8 mouse cellular contexts compared by ENCODE assay signal in genomic region chr17:12996345-12996744, GRCm38 (mm10). TPM values are rescaled to one million over a fixed set of nuclear protein-coding genes. Genes with fewer than 3 reads are reported as not detected.
A peak's percentile ranks its signal among the peaks of the same experiment; 100 is the strongest.
DNase-seq lines count a peak whose midpoint lies in the region; ATAC-seq lines count a peak whose summit lies in the region.

No protein-coding gene starts in this region.

- ATAC-seq in megakaryocyte, adult 5-6 weeks (ENCODE audit: poor library complexity, severe bottlenecking) = no peak

- H3K27ac ChIP-seq in heart, embryonic 10.5 days = no peak overlapping the region

- no peaks in the 10 kb centered on the region for H3K36me3 ChIP-seq in heart, embryonic 10.5 days

- peak; percentile 50 to 63 for DNase-seq in heart, postnatal 14 days
- no peak for DNase-seq in heart, embryonic 10.5 days (ENCODE audit: low spot score)
- DNase-seq in B cell, adult 2 months = peak; percentile 66 to 71
- DNase-seq in NIH3T3 (ENCODE audit: low read depth) = peak; percentile 81
- DNase-seq in embryo, embryonic 10 days (ENCODE audit: low spot score) = peak; percentile 61
- peak; percentile 76 to 82 for DNase-seq in kidney, postnatal 4 days
- DNase-seq in naive thymus-derived CD4-positive, alpha-beta T cell, adult 2 months (ENCODE audit: low read depth) = peak; percentile 73

- H3K4me3 ChIP-seq in heart, embryonic 10.5 days = no peak overlapping the region

- WGBS in heart, embryonic 10.5 days = 27% methylated on average over 3 of the region's 3 CpGs

- H3K4me1 ChIP-seq in heart, embryonic 10.5 days = no peaks in the 10 kb centered on the region; the same call in 1 of the 2 replicates

- H3K9me3 ChIP-seq in heart, embryonic 10.5 days = no peaks in the 10 kb centered on the region

- intact Hi-C loops in heart, postnatal 14 days (cut with DNase I) = loop anchor here (1.0 to 5.0 kb wide), 2 partner anchors 116 to 579 kb away; no protein-coding TSS in a partner anchor

- H3K27me3 ChIP-seq in heart, embryonic 10.5 days (ENCODE audit: insufficient read depth, poor library complexity, severe bottlenecking) = no peaks in the 10 kb centered on the region

RNA-seq across cellular contexts. Expression of gene Wtap, which starts 2.4 kb away (rescaled TPM):
- 10 to 100 TPM; 38.8 to 41.1 TPM for total RNA-seq in heart, postnatal 14 days (2021)
- polyA plus RNA-seq in heart, embryonic 10.5 days (2016; fragmentation: Nextera tagmentation; extraction: Ambion mirVana) = 74.4 and 87.6 TPM in 2 replicates
- 114 and 116 TPM in 2 replicates for total RNA-seq in megakaryocyte, adult 5-6 weeks (2015)
- 246 and 306 TPM in 2 replicates for total RNA-seq in megakaryocyte, adult 5-6 weeks (2017)

RNA-seq across cellular contexts. Expression of gene Sod2, which starts 10.3 kb away (rescaled TPM):
- 100 to 1,000 TPM; 905 to 941 TPM for total RNA-seq in heart, postnatal 14 days (2021)
- 213 and 293 TPM in 2 replicates for polyA plus RNA-seq in heart, embryonic 10.5 days (2016; fragmentation: Nextera tagmentation; extraction: Ambion mirVana)
- total RNA-seq in megakaryocyte, adult 5-6 weeks (2015) = 57.6 and 73.8 TPM in 2 replicates
- 23.3 and 40.3 TPM in 2 replicates for total RNA-seq in megakaryocyte, adult 5-6 weeks (2017)

RNA-seq across cellular contexts. Expression of gene Acat2, which starts 35.8 kb away (rescaled TPM):
- 1 to 10 TPM; 8.2 to 9.6 TPM for total RNA-seq in heart, postnatal 14 days (2021)
- polyA plus RNA-seq in heart, embryonic 10.5 days (2016; fragmentation: Nextera tagmentation; extraction: Ambion mirVana) = 95.8 and 146 TPM in 2 replicates
- total RNA-seq in megakaryocyte, adult 5-6 weeks (2015) = 7.6 and 9.0 TPM in 2 replicates
- 9.1 and 9.8 TPM in 2 replicates for total RNA-seq in megakaryocyte, adult 5-6 weeks (2017)

RNA-seq across cellular contexts. Expression of gene Gpr31b, which starts 55.8 kb away (rescaled TPM):
- under 1 TPM; 0.31 to 0.44 TPM for total RNA-seq in heart, postnatal 14 days (2021)
- polyA plus RNA-seq in heart, embryonic 10.5 days (2016; fragmentation: Nextera tagmentation; extraction: Ambion mirVana) = not detected in 2 replicates
- total RNA-seq in megakaryocyte, adult 5-6 weeks (2015) = not detected in 2 replicates
- 0.81 TPM in 1 of 2 replicates, not detected in the other for total RNA-seq in megakaryocyte, adult 5-6 weeks (2017)

RNA-seq across cellular contexts. Expression of gene Acat3, which starts 55.9 kb away (rescaled TPM):
- total RNA-seq in heart, postnatal 14 days (2021) = under 1 TPM; 0.29 to 0.31 TPM
- polyA plus RNA-seq in heart, embryonic 10.5 days (2016; fragmentation: Nextera tagmentation; extraction: Ambion mirVana) = 0.30 and 0.31 TPM in 2 replicates
- total RNA-seq in megakaryocyte, adult 5-6 weeks (2015) = not detected in 2 replicates
- 0.33 and 0.51 TPM in 2 replicates for total RNA-seq in megakaryocyte, adult 5-6 weeks (2017)

Comparison
In these comparisons a context has a peak if more than half of its experiments do, and no peak if none do; other contexts are left out.
1. RNA of gene Sod2, which starts 10.3 kb away (total RNA-seq): 905 to 941 TPM in heart, postnatal 14 days; 23.3 to 73.8 TPM in megakaryocyte, adult 5-6 weeks; every median in the first group is over 10 times any median in the second.